Mouse (Mus musculus): ENCODE results near the gene Lin54. TPM values are rescaled to one million over a fixed set of nuclear protein-coding genes. Genes with fewer than 3 reads are reported as not detected.

Gene Lin54
- polyA plus RNA-seq, 1 experiment from 2014 or later = 12.5 TPM

DNA sequence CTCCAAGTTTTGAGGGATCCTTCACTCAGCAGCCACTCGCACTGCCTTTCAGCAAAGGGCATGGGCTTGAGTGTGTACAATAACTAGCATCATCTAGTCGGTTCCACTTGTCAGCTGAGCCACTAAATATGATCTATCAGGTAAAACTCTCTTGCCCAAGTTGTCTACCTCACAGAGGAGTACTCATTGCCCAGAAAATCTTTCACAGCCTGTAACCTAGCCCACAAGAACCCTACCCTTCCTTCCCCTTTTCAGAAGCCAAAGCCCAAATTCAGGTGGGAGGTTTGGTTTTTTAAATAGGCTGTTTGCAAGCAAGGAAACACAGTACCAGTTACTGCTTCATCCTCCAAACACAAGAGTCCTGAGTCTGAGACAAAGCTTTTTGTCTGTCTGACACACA, 13.3 kb downstream of the Lin54 start:
- Histone ChIP-seq H3K27me3 (no peaks in the 10 kb centered on the region), H3K4me2 (no peak overlapping the region), H3K4me1 (0 out of 2 replicates have a peak, but pooled peaks cover 2% of the 10 kb centered on the region), H3K9me3 (no peaks in the 10 kb centered on the region), H3K36me3 (peaks cover 8% of the 10 kb centered on the region; the same call in 1 of the 2 replicates), H3K27ac (no peak overlapping the region), H3K4me3 (no peak overlapping the region), H3K9ac (no peak overlapping the region)
- ATAC-seq (ENCODE audit: borderline replicate concordance, extremely low read depth, low FRiP score, low TSS enrichment) = no peak
- 70% methylated on average over 2 of the region's 2 CpGs for WGBS

DNA sequence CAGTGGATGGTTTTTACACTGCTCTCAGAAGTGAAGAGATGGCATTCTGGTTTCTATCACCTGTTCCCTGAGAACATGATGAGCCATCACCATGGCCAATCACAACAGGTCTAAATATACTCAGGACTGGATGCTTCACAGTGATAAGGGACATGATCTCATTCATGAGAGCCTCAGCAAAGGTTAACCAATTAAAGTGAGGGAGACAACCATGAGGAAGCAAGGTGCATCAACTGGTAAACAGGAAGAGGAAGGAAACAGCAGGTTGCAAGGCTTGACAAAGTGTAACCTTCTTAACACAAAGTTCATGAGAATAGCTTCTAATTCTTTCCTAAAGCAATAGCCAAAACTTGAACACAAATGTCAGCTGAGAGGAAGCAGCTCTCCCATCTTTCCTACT, 16.9 kb downstream of the Lin54 start:
- Histone ChIP-seq H3K9me3 (no peaks in the 10 kb centered on the region), H3K4me1 (no peaks in the 10 kb centered on the region), H3K9ac (no peak overlapping the region), H3K36me3 (peaks cover 15% of the 10 kb centered on the region), H3K4me3 (no peak overlapping the region), H3K27me3 (no peaks in the 10 kb centered on the region), H3K27ac (no peak overlapping the region), H3K4me2 (no peak overlapping the region)
- ATAC-seq (ENCODE audit: borderline replicate concordance, extremely low read depth, low FRiP score, low TSS enrichment) = no peak

DNA sequence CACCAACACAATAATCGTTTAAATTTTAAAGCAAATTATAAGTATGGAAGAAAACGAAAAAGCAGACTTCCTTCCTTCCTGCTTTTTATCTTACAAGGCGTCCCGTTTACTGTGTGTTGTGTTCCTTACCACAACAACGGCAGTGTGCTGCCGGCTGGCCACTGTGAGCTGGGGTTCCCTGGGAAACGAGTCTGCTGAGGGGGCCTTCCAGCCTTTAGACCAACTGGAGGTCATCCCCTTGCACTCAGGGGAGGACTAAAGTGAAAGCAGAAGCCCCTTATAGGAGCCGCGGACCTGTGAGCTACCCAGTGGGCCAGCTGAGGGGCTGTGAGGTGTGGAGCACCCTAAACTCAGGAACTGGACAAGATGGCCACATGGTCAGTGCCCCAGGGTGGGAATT, 22.8 kb downstream of the Lin54 start:
- no peaks in the 10 kb centered on the region for H3K9me3 ChIP-seq
- 70% methylated on average over 9 of the region's 9 CpGs for WGBS
- H3K27me3 ChIP-seq = no peaks in the 10 kb centered on the region
- H3K36me3 ChIP-seq = peaks cover 18% of the 10 kb centered on the region
- no peak overlapping the region for H3K4me3 ChIP-seq
- no peaks in the 10 kb centered on the region for H3K4me1 ChIP-seq
- H3K27ac ChIP-seq = no peak overlapping the region
- no peak overlapping the region for H3K9ac ChIP-seq
- no peak overlapping the region for H3K4me2 ChIP-seq
- no peak for ATAC-seq (ENCODE audit: borderline replicate concordance, extremely low read depth, low FRiP score, low TSS enrichment)

DNA sequence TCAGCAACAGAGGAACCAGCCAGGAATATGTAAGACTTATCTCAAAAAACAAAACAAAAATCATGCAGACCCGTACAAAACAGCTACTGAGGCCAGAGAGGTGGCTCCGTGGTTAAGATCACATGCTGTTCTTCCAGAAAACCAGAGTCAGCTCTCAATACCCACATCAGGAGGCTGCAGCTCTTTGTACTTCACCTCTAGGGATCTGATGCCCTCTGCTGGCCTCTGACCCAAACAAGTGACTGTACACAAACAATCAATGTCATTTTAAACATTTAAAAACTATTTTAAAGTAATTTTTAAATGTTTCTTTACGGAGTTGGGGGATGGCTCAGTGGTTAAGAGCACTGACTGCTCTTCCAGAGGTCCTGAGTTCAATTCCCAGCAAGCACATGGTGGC, 24.1 kb downstream of the Lin54 start:
- Histone ChIP-seq H3K36me3 (peaks cover 18% of the 10 kb centered on the region), H3K27ac (no peak overlapping the region), H3K27me3 (no peaks in the 10 kb centered on the region), H3K9me3 (no peaks in the 10 kb centered on the region), H3K4me3 (no peak overlapping the region), H3K9ac (no peak overlapping the region), H3K4me1 (no peaks in the 10 kb centered on the region), H3K4me2 (no peak overlapping the region)
- ATAC-seq (ENCODE audit: borderline replicate concordance, extremely low read depth, low FRiP score, low TSS enrichment) = no peak
- 79% methylated on average over 3 of the region's 3 CpGs for WGBS

DNA sequence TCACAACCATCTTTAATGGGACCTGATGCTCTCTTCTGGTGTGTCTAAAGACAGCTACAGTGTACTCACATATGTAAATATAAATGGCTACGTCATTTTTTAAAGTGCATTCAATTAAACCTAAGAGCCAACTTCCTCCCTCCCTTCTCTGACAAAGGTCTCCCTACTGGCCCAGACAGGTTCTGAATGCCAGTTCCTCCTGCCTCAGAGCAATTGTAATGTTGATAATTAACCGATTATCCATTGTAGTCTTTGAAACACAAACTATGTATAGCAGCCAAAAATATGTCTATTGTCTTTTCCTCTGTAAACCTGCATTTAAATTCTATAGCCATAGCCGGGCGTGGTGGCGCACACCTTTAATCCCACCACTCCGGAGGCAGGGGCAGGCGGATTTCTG, 33.1 kb downstream of the Lin54 start:
- H3K36me3 ChIP-seq = peaks cover 11% of the 10 kb centered on the region; the same call in 1 of the 2 replicates
- H3K9me3 ChIP-seq = no peaks in the 10 kb centered on the region
- no peak overlapping the region for H3K9ac ChIP-seq
- H3K4me3 ChIP-seq = no peak overlapping the region
- H3K4me2 ChIP-seq = no peak overlapping the region
- H3K4me1 ChIP-seq = no peaks in the 10 kb centered on the region
- 95% methylated on average over 7 of the region's 7 CpGs for WGBS
- no peak overlapping the region for H3K27ac ChIP-seq
- ATAC-seq (ENCODE audit: borderline replicate concordance, extremely low read depth, low FRiP score, low TSS enrichment) = no peak
- H3K27me3 ChIP-seq = no peaks in the 10 kb centered on the region

DNA sequence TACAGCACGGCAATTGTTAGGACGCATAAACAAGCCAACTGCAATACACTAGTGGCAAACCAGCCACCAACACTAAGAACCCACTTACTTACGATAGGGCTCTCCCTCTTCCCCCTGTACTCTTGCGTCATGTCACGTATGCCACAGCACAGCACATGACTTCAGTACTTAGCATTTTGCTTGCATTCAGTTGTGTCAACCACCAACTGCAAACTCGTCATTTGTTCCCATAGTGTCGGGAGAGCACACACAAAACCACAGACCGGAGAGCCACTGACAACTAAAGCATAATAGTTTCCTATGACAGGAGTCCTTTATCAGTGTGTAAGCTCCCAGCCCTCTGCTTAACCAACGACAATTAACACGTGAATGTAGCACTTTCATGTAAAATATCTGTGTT, 33.8 kb downstream of the Lin54 start:
- no peak for ATAC-seq (ENCODE audit: borderline replicate concordance, extremely low read depth, low FRiP score, low TSS enrichment)
- 91% methylated on average over 10 of the region's 10 CpGs for WGBS
- H3K27me3 ChIP-seq = no peaks in the 10 kb centered on the region
- no peak overlapping the region for H3K4me3 ChIP-seq
- H3K9ac ChIP-seq = no peak overlapping the region
- H3K27ac ChIP-seq = no peak overlapping the region
- H3K9me3 ChIP-seq = no peaks in the 10 kb centered on the region
- H3K4me2 ChIP-seq = no peak overlapping the region
- H3K36me3 ChIP-seq = peaks cover 12% of the 10 kb centered on the region; the same call in 1 of the 2 replicates
- H3K4me1 ChIP-seq = no peaks in the 10 kb centered on the region

DNA sequence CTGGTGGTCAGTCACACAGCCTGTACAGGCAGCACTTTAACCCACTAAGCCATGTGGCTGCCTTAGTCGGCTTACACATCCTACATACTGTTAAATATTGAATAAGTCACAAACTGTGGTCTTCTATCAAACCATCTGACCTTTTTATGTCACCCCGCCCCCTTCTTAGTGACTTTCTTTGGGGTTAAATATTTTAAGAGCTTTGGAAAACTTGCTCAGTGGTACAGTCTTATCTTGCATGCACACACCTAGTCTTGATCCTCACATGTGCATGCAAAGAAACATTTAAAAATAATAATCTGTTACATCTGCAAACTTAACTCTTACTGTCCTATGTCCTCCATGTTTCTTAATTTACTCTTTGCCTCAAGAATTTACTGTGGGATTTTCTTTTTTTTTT, 38.1 kb downstream of the Lin54 start:
- H3K4me2 ChIP-seq = no peak overlapping the region
- H3K27ac ChIP-seq = no peak overlapping the region
- no peaks in the 10 kb centered on the region for H3K9me3 ChIP-seq
- no peaks in the 10 kb centered on the region for H3K27me3 ChIP-seq
- 84% methylated on average over 2 of the region's 2 CpGs for WGBS
- H3K9ac ChIP-seq = no peak overlapping the region
- no peak for ATAC-seq (ENCODE audit: borderline replicate concordance, extremely low read depth, low FRiP score, low TSS enrichment)
- peaks cover 30% of the 10 kb centered on the region for H3K36me3 ChIP-seq
- no peaks in the 10 kb centered on the region for H3K4me1 ChIP-seq
- no peak overlapping the region for H3K4me3 ChIP-seq

DNA sequence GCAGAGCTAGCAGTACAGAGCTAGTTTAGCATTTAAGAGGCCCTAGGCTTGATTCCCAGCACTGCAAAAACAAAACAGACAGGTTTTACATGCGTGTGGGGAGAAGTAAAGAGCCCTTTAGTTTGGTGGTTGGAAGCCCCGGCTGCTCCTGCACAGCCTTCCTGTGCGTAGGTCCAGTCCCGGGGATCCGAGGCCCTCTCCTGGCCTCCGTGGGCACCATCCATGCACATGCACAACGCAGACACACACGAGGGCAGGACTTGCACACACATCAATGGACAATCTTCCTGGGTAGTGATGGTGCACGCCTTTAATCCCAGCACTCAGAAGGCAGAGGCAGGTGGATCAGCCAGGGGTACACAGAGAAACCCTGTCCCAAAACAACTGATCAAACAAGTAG, 38.9 kb downstream of the Lin54 start:
- Histone ChIP-seq H3K4me1 (no peaks in the 10 kb centered on the region), H3K9me3 (no peaks in the 10 kb centered on the region), H3K27me3 (no peaks in the 10 kb centered on the region), H3K27ac (no peak overlapping the region), H3K4me3 (no peak overlapping the region), H3K4me2 (no peak overlapping the region), H3K9ac (no peak overlapping the region), H3K36me3 (peaks cover 30% of the 10 kb centered on the region)
- WGBS = 88% methylated on average over 9 of the region's 9 CpGs
- no peak for ATAC-seq (ENCODE audit: borderline replicate concordance, extremely low read depth, low FRiP score, low TSS enrichment)

DNA sequence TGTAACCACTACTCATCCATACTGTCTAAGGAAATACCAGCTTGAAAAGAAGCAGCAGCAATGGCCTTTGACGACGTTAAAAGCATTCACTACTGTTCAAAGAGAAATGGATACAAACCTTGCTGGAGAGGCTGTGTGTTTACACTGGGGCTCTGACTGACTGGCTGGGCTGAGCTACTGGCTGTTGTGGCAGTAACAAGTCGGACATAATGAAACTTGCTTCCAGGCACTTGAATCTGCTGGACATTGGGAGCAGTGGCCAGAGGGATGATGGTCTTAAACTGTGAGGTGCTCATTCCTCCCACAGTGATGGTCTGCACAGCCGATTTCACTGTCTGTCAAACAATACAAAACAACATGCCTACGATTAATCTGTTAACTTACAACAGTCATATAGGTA, 41.0 kb downstream of the Lin54 start:
- no peaks in the 10 kb centered on the region for H3K27me3 ChIP-seq
- 90% methylated on average over 5 of the region's 5 CpGs for WGBS
- H3K4me3 ChIP-seq = no peak overlapping the region
- no peak overlapping the region for H3K27ac ChIP-seq
- H3K36me3 ChIP-seq = peaks cover 33% of the 10 kb centered on the region
- H3K4me1 ChIP-seq = no peaks in the 10 kb centered on the region
- no peaks in the 10 kb centered on the region for H3K9me3 ChIP-seq
- H3K9ac ChIP-seq = no peak overlapping the region
- no peak overlapping the region for H3K4me2 ChIP-seq
- no peak for ATAC-seq (ENCODE audit: borderline replicate concordance, extremely low read depth, low FRiP score, low TSS enrichment)

DNA sequence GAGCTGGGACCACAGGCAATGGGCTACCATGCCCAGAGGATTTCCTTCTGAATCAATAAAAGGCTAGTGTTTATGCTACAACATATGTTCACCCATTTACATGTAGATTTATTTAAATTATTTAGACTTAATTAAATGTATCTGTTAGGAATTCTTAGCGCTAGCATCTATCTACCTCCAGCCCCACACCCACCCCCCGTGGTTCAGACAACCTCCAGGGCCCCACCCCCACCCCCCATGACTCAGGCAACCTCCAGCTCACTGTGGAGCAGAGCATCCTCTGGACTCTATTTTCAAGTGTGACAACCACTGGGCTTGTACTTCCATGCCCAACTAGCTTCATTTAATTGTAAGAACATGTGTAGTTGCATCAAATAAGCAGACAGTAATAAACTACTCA, 48.6 kb downstream of the Lin54 start:
- Histone ChIP-seq H3K9me3 (no peaks in the 10 kb centered on the region), H3K27ac (no peak overlapping the region), H3K4me3 (no peak overlapping the region), H3K27me3 (no peaks in the 10 kb centered on the region), H3K9ac (no peak overlapping the region), H3K4me1 (no peaks in the 10 kb centered on the region), H3K4me2 (no peak overlapping the region), H3K36me3 (peaks cover 56% of the 10 kb centered on the region)
- 93% methylated on average over 2 of the region's 2 CpGs for WGBS
- ATAC-seq (ENCODE audit: borderline replicate concordance, extremely low read depth, low FRiP score, low TSS enrichment) = no peak

DNA sequence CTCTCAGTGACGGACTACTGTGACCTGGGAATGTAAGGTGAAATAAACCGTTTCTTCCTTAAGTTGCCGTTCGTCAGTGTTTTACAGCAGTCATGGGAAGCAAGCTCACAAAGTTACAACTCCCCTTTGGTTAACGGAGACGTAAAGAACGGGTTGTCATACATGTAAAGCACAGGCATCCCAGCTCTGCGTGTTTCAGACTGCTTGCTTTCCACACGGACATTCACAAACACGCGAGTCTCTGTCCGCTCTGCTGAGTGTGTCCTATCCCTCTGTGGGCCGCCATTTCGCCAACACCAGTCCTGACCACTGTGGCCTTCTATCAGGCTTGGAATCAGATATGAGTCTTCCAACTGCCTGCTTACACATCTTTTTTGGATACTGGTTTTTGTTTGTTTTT, 61.6 kb downstream of the Lin54 start:
- Histone ChIP-seq H3K9ac (no peak overlapping the region), H3K36me3 (peaks cover 14% of the 10 kb centered on the region; the same call in 1 of the 2 replicates), H3K27ac (no peak overlapping the region), H3K27me3 (no peaks in the 10 kb centered on the region), H3K4me2 (no peak overlapping the region), H3K9me3 (no peaks in the 10 kb centered on the region), H3K4me3 (no peak overlapping the region), H3K4me1 (no peaks in the 10 kb centered on the region)
- WGBS = 96% methylated on average over 14 of the region's 14 CpGs
- no peak for ATAC-seq (ENCODE audit: borderline replicate concordance, extremely low read depth, low FRiP score, low TSS enrichment)

DNA sequence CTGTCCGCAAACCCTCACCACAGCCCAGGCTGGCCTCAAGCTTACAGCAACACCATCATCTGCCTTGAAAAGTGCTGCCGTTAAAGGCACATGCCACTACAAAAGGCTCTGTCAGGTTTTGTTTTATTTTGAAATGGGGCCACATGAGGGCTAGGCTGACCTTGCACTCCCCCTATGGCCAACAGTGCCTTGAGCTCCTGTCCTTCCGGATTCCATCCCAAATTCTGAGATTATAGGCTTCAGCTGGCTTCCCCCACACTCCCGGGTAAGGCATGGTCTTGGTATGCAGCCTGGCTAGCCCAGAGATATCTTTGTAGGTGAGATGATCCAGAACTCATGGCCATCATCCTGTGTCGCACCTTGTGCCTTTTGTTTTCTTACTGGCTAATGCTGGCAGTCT, 62.5 kb downstream of the Lin54 start:
- H3K27ac ChIP-seq = no peak overlapping the region
- H3K4me1 ChIP-seq = no peaks in the 10 kb centered on the region
- H3K4me2 ChIP-seq = no peak overlapping the region
- H3K9me3 ChIP-seq = no peaks in the 10 kb centered on the region
- H3K9ac ChIP-seq = no peak overlapping the region
- H3K4me3 ChIP-seq = no peak overlapping the region
- WGBS = 91% methylated on average over 5 of the region's 5 CpGs
- H3K27me3 ChIP-seq = no peaks in the 10 kb centered on the region
- no peak for ATAC-seq (ENCODE audit: borderline replicate concordance, extremely low read depth, low FRiP score, low TSS enrichment)
- peaks cover 9% of the 10 kb centered on the region; the same call in 1 of the 2 replicates for H3K36me3 ChIP-seq

DNA sequence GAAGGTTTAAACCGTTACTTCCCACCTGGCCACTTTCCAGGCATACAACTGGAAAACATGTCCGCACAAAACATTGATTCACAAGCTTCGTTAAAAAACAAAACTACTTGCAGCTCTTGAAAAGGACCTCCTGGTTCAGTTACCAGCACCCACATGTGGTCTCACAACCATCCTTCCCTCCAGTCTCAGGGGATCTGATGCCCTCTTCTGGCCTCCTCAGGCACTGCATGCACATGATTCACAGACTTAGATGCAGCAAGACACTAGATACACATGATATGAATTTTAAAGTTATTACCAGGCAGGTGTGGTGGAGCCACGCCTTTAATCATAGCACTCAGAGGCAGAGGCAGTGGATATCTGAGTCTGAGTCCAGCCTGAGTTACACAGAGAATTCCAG, 63.4 kb downstream of the Lin54 start:
- no peak overlapping the region for H3K4me2 ChIP-seq
- H3K4me3 ChIP-seq = no peak overlapping the region
- H3K36me3 ChIP-seq = peaks cover 8% of the 10 kb centered on the region; the same call in 1 of the 2 replicates
- ATAC-seq (ENCODE audit: borderline replicate concordance, extremely low read depth, low FRiP score, low TSS enrichment) = no peak
- H3K9ac ChIP-seq = no peak overlapping the region
- H3K4me1 ChIP-seq = no peaks in the 10 kb centered on the region
- H3K9me3 ChIP-seq = no peaks in the 10 kb centered on the region
- no peak overlapping the region for H3K27ac ChIP-seq
- WGBS = 99% methylated on average over 4 of the region's 4 CpGs
- H3K27me3 ChIP-seq = no peaks in the 10 kb centered on the region
